Mouse (Mus musculus): ENCODE results near the gene Fos.

DNA sequence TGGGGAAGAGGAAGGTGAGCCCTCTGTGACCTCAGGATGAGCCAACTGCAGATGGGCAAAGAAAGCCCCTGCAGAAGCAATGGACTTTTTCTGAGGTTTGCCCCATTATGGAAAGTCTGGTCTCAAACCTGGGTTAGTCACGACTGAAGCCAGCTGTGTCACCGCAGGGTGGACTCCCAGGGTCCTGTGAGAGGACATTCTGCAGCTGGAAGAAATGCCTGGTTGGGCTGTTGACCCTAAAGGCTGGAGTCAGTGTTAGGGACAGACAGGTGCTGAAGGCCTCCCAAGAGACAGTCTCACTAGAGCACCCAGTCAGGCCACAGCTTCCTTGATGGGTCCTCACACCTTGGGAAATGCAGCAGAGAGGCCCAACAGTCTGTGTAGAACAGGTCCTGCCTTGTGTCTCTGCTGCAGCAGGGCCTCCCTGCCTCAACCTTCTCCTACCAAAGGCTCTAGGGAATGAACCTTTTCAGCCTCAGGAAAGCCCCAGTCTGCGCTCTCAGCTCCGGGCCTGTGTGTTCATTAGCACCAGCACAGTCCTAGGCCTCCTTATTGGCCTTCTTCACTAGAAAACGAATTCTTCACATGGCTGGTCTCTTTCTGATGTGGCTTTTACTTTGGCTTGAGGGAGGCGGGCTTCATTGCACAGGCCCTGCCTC lies 40.2 kb downstream of the Fos start:
- no peak for TF ChIP-seq CTCF (IDR thresholded peaks at IDR 0.05; ENCODE audit: insufficient read depth, low read length)
- no peak for TF ChIP-seq POLR2A (IDR thresholded peaks at IDR 0.05; ENCODE audit: borderline replicate concordance, extremely low read depth, low read depth, low read length)
